Mouse (Mus musculus) left cerebral cortex, adult 8-10 months (tissue): Measurements from ENCODE around the gene Terf2ip. TPM values are rescaled to one million over a fixed set of nuclear protein-coding genes. Genes with fewer than 3 reads are reported as not detected.

ENCODE experiments used
- DNase-seq, 2 experiments: peaks; one replicate each; pipeline ENCODE4 v3.0.0; 2022; ENCODE audit warnings: low spot score in 2 of 2
- total RNA-seq, 4 experiments: library from RNA; stranded (reverse); gene quantifications; 2 replicates each; pipeline ENCODE4 v1.2.4; 2022

The Terf2ip gene
- total RNA-seq, 4 experiments from 2014 or later: 38.9 to 42.5 (median 40.4) TPM

DNA sequence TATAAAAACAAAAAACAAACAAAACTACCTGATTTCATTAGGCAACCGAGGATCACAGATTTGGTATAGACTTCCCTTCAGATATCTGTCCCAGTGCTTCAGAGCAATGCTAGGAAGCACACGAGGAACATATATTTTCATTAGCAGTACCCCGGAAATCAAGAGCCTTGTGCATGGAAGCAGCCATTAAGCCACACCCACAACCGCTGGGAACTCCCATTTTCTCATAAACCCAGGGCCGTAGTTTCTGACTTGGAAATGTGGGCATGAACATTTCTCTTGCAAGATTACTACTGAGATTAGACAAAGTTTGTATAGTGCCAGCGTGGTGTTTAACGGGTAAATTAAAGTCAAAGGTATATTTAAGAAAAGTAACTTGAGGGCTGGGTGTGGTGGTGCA lies 1.6 kb upstream of the Terf2ip start:
- DNase-seq: no peak

DNA sequence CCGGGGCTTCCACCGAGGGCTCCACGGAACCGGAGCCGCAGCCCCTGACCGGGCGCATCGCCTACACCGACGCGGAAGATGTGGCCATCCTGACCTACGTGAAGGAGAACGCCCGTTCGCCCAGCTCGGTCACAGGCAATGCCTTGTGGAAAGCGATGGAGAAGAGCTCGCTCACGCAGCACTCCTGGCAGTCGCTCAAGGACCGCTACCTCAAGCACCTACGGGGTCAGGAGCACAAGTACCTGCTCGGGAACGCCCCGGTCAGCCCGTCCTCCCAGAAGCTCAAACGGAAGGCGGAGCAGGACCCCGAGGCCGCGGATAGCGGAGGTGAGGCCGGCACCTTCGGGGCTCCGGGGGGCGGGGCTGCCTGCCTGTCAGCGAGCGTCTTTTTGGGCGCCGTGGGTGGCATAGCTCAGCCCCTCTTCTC lies 631 bp downstream of the Terf2ip start:
- DNase-seq: no peak

DNA sequence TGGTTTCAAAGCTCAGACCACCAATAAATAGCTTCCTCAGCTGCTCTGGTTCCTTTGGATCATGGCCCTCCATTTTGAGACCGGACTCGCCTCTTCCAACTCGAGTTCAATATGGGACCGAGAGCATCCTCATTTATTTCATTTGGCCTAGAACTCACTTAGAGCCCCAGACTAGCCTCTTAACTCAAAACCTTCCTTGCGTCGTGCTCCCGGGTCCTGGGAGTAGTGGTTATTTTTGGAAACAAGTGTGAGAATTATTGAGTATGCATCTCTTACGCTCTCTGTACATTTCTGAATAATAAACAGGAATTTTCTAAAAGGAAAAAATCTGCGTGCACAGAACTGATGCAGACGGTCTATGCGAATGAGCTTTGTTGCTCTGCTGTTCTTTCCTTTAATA lies 3.7 kb downstream of the Terf2ip start, which contains the start of gene Gm6793:
TSS of gene Gm6793 (minus strand) at position 101 of the 400 bp plus-strand sequence.
- DNase-seq: no peak

DNA sequence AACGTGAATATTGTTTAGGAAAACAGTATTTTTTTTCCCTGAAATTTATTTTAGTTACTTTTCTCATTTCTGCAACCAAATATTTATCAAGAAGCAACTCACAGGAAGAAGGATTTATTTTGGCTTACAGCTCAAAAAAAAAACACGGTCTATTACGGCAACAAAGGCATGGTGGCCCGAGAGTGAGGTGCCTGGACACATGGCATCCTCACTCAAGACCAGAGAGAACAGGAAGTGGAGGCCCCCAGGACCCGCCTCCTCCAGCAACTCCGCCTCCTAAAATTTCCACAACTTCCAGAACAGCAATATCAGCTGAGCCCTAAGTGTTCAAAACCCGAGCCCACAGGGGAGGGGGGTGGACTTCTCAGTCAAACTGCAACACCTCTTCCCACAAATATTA lies 18.3 kb downstream of the Terf2ip start:
- DNase-seq: no peak

DNA sequence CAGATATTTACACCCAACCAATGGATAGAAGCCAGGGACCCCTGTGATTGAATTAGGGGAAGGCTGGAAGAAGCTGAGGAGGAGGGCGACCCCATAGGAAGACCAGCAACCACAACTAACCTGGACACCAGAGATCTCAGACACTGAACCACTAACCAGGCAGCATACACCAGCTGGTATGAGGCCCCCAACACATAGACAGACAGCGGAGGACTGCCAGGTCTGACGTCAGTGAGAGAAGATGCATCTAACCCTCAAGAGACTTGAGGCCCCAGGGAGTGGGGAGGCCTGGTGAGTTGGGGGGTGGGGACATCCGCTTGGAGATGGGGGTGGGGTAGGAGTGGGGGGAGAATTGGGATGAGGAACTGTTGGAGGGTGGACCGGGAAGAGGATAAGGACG lies 19.5 kb downstream of the Terf2ip start:
- no peak for DNase-seq

DNA sequence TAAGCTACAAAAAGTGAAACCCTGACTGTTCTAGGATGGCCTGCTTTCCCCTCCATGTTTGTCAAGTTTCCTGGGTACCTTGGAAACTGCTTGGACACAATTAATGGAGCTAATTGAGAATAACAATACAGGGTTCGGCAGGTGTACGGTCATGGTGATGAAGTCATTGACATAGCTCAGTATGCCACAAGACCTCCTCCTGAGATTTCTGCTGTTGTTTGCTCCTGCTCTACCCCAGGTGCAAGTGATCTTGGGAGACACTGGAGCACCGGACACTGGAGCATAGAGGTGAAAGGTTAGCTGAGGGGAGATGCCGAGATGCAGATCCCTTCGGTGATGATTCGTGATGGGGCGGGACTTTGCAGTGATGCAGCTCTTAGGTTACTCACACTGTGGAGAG lies 21.9 kb downstream of the Terf2ip start:
- DNase-seq: no peak

DNA sequence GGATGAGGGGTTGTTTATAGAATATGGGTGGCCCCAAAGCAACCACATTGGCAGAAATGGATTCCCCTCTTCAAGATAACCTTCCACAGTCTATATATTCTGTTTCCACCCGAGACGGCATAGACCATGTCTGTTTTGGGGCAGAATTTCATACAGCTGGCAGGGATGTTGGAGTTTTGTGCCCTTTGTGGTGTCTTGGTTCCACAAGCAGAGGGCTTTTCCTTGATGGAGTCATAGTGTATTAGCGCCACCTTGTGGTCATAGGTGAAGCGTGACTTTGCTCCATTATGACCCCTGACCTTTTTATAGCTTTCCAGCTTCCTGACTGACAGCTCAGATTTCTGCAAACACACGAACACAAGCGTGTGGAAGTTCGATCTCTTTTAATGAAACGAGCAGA lies 23.4 kb downstream of the Terf2ip start:
- DNase-seq: no peak

DNA sequence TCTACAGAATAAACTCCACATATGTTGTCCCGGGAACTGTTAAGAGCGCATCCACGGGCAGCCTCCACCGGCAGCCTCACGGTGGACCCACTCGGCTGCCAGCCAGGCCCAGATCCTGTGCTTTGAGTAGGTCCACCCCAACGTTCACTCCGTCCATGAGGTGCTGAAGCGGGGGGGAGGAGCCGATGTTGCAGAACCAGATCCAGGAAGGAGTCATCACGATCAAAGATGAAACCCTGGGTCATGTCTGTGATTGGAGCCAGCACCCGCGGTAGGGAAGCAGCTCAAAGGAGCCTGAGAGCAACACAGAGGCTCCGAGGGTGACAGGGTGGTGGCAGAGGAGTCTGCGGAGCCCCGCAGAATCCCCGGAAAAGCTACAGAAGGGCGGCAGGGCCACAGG lies 26.3 kb downstream of the Terf2ip start:
- no peak for DNase-seq

DNA sequence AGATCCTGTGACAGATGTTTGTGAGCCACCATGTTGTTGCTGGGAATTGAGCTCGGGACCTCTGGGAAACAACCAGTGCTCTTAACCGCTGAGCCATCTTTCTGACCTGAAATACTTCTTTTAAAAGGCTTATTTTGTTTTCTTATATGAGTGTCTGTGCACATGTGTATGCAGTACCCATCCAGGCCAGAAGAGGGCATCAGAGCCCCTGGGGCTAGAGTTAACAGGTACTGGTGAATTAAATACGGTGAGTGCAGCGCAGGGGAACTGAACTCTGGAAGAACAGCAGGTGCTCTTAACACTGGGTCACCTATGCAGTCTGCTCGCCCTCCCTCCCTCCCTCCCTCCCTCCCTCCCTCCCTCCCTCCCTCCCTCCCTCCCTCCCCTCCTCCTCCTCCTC lies 34.0 kb downstream of the Terf2ip start:
- DNase-seq: no peak

DNA sequence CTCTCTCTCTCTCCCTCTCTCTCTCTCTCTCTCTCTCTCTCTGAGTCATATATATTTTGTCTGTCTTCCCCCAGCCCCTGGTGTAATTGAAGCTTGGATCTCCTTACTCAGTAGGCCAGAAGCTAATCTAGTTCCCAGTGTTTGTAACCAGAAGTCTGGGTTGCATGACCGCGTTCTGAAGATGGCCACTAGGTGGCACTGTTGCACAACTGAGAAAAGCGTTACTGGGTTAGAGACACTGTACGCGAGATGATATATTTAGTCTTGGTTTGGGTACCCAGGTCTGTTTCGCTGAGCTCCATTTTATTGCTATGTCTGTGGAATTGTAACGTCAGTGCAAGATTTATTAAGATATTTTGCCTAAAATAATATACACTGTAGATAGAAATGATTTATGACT lies 34.7 kb downstream of the Terf2ip start:
- peak; percentile 53 to 78 for DNase-seq

DNA sequence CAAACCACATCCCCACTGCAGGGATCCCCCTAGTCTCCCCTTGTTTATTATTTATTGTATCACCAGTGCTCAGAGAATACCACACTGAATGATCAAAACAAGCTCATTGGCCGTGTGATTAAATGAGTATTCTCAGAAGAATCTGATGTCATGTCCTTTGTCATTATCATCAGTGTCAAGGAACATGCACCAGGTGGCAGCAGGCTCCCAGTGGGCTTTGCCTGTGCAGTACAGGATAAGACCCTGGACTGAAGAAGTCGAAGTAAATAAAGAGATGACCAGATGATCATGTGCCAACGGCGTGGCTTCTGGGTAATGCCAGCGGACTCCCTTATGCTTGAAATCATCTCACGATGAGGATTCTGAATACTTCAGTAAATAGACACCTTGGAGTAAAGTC lies 37.1 kb downstream of the Terf2ip start:
- DNase-seq: no peak

DNA sequence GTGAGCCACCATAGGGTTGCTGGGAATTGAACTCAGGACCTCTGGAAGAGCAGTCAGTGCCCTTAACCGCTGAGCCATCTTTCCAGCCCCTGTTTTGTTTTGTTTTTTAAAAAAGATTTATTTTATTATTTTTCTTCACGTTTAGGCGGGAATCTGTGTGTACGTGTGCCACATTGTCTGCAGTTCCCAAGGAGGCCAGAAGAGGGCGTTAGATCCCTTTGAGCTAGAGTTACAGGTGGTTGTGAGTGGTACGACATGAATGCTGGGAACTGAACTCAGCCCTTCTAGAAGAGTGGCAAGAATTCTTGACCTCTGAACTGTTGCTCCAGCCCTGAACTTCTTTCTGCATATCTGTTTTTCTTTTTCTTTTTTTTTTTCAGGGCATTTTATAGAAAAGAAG lies 38.8 kb downstream of the Terf2ip start:
- DNase-seq: no peak

DNA sequence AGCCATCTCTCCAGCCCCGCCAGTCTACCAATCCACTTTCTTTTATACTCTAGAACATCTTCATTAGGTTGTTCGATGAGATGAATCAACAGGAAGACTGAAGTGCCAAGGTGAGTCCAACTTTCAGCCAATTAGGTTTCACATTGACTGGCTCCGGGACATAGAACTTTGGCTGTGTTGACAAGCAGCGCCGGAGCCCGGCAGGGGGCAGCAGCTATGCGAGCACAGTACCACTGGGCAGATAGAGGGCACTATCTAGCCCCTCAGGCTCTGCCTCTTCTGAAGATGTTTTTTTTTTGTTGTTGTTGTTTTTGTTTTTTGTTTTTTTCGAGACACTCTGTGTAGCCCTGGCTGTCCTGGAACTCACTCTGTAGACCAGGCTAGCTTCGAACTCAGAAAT lies 40.3 kb downstream of the Terf2ip start:
- no peak for DNase-seq

DNA sequence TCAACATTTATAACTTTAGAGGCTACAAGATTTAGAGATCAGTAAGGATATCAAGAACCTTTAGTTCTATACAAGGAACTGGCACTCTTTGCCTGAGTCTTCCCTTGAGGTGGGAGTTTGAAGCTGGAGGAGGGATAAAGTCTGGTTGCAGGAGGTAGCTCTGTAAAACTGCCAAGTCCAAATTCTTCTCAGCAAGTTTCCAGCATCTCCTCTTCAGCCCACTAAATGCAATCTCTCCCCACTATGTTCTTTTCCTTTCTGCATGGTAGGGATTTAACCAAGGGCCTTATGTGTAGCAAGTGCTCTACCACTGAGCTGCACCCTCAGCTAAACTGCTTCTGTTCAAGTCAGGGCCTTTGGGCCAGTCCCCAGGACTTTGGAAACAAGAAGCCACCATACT lies 43.3 kb downstream of the Terf2ip start:
- DNase-seq: no peak

DNA sequence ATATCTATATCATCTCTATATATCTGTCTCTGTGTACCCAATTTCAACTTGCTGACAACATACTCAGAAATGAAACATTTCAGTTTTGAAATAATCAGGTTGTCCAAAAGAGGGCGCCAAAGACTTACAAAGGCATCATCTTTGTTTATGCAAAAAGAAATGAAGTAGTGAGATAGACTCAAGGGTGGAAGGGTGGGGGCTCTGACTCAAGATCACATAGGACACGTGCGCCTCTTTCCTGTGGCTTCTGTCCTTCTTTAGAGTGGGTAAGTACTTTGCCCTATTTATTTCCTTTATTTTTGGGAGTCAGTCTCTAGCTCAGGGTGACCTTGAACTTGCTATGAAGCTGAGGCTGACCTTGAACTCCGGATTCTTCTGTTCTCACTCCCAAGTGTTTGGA lies 50.2 kb downstream of the Terf2ip start:
- DNase-seq: no peak

Other genes starting within 250 kb of the Terf2ip start
- 10 to 100 TPM; 67.7 to 86.2 (median 79.4) TPM for gene Cfdp1, start 157.1 kb upstream of the Terf2ip start, total RNA-seq
- gene Tmem170, start 134.6 kb upstream of the Terf2ip start, total RNA-seq: 1 to 10 TPM; 3.4 to 4.1 (median 3.6) TPM
- under 1 TPM; 0.30 to 0.80 (median 0.53) TPM for gene Chst5, start 101.0 kb upstream of the Terf2ip start, total RNA-seq
- 10 to 100 TPM; 11.6 to 13.2 (median 12.5) TPM for gene Tmem231, start 77.5 kb upstream of the Terf2ip start, total RNA-seq
- gene Gabarapl2, start 70.7 kb upstream of the Terf2ip start, total RNA-seq: 100 to 1,000 TPM; 211 to 236 (median 227) TPM
- gene Adat1, start 19.1 kb upstream of the Terf2ip start, total RNA-seq: 1 to 10 TPM; 5.3 to 8.0 (median 5.9) TPM
- 10 to 100 TPM; 80.3 to 90.3 (median 84.7) TPM for gene Kars, start 75 bp upstream of the Terf2ip start, total RNA-seq
- gene Gm6793, start 3.6 kb downstream of the Terf2ip start, total RNA-seq: under 1 TPM in 1 of 4 experiments, not detected in 3; 0.30 TPM